Mouse (Mus musculus) ES-Bruce4 (cell line): ENCODE data around the gene BC067074. TPM values are rescaled to one million over a fixed set of nuclear protein-coding genes. Genes with fewer than 3 reads are reported as not detected.

Source experiments
- H3K27ac ChIP-seq: 2 replicates; pipeline ENCODE4 v1.5.1; 2012; ENCODE audit warnings: low read length, inconsistent platforms; ENCODE audit not compliant: insufficient read depth
- H3K27me3 ChIP-seq: 2 replicates; pipeline ENCODE4 v1.6.1; 2012; ENCODE audit warnings: mild to moderate bottlenecking, low read length, inconsistent platforms; ENCODE audit not compliant: control insufficient read depth, poor library complexity, insufficient read depth, severe bottlenecking
- H3K36me3 ChIP-seq: 2 replicates; pipeline ENCODE4 v1.6.1; 2012; ENCODE audit warnings: inconsistent platforms, mild to moderate bottlenecking, low read length, moderate library complexity; ENCODE audit not compliant: control insufficient read depth, poor library complexity, insufficient read depth, severe bottlenecking
- H3K4me1 ChIP-seq: one replicate; pipeline ENCODE4 v1.8.1; 2011; ENCODE audit warnings: low read length; ENCODE audit not compliant: control insufficient read depth, insufficient read depth
- H3K4me3 ChIP-seq: 2 replicates; pipeline ENCODE4 v1.5.1; 2011; ENCODE audit warnings: low read depth, mild to moderate bottlenecking, low read length
- H3K9ac ChIP-seq: 2 replicates; pipeline ENCODE4 v1.6.1; 2012; ENCODE audit warnings: low read depth, mild to moderate bottlenecking, inconsistent platforms; ENCODE audit not compliant: poor library complexity, severe bottlenecking
- H3K9me3 ChIP-seq: replicated peaks from 2 replicates; pipeline ENCODE4 v1.6.1; 2012; ENCODE audit warnings: mild to moderate bottlenecking, low read length, inconsistent platforms; ENCODE audit not compliant: control insufficient read depth, poor library complexity, insufficient read depth, severe bottlenecking
- CTCF ChIP-seq: IDR thresholded peaks from one replicate; pipeline ENCODE4 v1.8.1; 2011; ENCODE audit warnings: low read depth, low read length
- EP300 ChIP-seq: IDR thresholded peaks from 2 replicates; pipeline ENCODE4 v1.6.1; 2011; ENCODE audit warnings: low read depth, low read length; ENCODE audit not compliant: insufficient read depth
- POLR2A ChIP-seq: IDR thresholded peaks from one replicate; pipeline ENCODE4 v1.8.1; 2011; ENCODE audit warnings: low read length; ENCODE audit not compliant: insufficient read depth
- polyA plus RNA-seq: library from polyadenylated mRNA; stranded (reverse); fragments of >200 nt; gene quantifications from 2 replicates; pipeline ENCODE4 v1.2.4, GENCODE M21; 2011; ENCODE audit warnings: low read depth; ENCODE audit not compliant: missing spikeins, insufficient read depth, insufficient read length

The BC067074 gene
- polyA plus RNA-seq, 1 experiment = 12.5 TPM

DNA sequence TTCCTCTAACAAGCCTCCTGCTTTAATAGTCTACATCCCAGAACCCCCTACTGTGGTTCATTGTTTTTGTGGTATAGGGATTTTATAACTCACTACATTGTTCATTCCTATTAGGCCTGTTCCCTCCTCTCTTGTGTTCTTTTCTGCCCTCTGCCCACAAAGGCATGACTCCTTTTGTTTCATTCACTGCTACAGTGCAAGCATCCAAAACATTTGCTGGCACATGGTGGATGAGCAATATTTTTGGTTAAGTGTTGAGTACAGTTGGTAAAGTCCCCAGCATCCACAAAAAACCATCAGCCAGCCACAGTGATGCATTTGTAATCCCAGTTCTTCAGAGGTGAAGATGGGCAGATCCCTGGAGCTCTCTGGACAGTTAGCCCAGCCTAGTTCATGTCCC, 48.2 kb downstream of the BC067074 start:
- H3K27me3 ChIP-seq = no peaks in the 10 kb centered on the region
- no peaks in the 10 kb centered on the region for H3K36me3 ChIP-seq
- no peak overlapping the region for H3K27ac ChIP-seq
- H3K4me3 ChIP-seq = no peak overlapping the region
- no peak overlapping the region for H3K9ac ChIP-seq
- peaks cover 4% of the 10 kb centered on the region for H3K4me1 ChIP-seq
- no peaks in the 10 kb centered on the region for H3K9me3 ChIP-seq
- TF ChIP-seq CTCF (no peak), EP300 (no peak), POLR2A (no peak)

DNA sequence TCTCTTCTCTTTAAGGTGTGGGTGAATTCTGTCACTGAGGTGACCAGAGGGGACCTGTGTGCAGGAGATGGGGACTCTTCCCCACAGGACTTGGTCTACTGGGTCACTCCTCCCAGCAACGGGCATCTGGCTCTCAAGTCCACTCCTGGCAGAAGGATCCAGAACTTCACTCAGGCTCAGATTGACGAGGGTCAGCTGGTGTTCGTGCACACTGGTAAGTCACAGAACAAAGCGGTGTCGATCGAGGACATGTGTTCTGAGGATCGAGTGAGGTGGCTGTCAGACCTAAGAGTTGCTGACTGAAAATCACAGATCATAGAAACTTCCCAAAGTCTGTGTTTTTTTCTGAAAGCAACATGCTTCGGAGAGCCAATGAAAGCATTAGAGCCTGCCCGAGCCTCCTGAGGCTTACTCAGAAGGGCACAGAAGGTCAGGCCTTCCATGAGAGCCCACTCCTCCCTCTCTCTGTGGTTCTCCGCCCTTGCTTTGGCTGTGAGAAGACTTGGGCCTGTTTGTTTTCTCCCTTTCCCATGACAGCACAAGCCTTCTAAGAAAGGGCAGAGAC, 49.5 kb downstream of the BC067074 start:
- H3K4me3 ChIP-seq = no peak overlapping the region
- no peaks in the 10 kb centered on the region for H3K36me3 ChIP-seq
- no peaks in the 10 kb centered on the region for H3K27me3 ChIP-seq
- no peak overlapping the region for H3K9ac ChIP-seq
- H3K4me1 ChIP-seq = no peaks in the 10 kb centered on the region
- H3K9me3 ChIP-seq = no peaks in the 10 kb centered on the region
- H3K27ac ChIP-seq = no peak overlapping the region
- TF ChIP-seq POLR2A (no peak), CTCF (no peak), EP300 (no peak)

DNA sequence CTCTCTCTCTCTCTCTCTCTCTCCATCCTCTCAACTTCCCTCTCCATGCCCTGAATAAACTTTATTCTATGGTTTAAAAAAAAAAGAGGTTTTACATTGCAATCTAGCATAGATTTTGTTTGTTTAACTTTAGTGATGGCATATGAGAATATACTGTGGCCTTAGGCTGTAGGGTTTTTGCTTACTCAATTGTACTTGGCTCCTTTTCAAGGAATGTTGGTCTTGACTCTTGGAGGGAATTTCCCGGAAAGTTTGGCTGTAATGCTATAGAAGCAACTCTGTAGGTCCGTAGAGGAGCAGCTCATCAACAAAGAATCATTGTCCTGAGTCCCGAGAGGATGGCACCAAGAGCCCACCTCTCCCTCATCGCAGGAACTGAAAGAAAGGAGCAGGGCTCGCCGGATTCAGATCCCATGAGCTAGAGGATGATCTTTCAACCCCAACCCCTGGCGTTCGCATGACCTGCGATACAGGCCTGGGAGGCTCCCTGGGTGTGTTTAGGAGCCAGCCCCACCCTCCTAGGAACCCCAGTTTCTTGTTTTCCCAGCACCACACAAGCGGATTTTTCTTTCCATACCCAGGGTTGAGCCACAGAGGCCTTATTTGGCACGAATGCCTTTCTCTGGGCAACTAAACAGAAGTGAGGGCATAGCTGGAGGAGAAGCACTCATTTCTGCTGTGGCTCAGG, 57.9 kb downstream of the BC067074 start:
- H3K27ac ChIP-seq = no peak overlapping the region
- TF ChIP-seq POLR2A (no peak), EP300 (no peak), CTCF (no peak)
- no peak overlapping the region for H3K9ac ChIP-seq
- H3K27me3 ChIP-seq = no peaks in the 10 kb centered on the region
- H3K9me3 ChIP-seq = no peaks in the 10 kb centered on the region
- peaks cover 5% of the 10 kb centered on the region; the same call in 1 of the 2 replicates for H3K36me3 ChIP-seq
- H3K4me3 ChIP-seq = no peak overlapping the region
- H3K4me1 ChIP-seq = no peaks in the 10 kb centered on the region

DNA sequence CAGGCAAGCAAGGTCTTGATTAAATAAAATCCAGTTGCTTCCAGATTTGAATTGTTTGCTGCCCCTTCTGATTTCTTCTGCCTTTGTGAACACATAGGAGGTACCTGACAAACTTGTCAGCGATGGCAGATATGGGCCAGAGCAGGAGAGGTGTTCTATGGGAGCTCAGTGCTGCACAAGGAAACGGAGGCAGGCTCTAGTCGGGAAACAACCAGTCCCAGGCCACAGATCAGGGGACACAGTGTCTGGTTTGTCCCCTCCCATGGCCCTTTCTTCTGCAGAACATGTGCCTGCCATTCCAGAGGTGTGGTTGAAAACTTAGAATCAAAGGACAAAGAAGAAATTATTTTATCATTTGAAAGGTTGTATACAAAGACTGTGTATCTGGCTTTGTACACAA, 60.6 kb downstream of the BC067074 start:
- Histone ChIP-seq H3K9ac (no peak overlapping the region), H3K9me3 (no peaks in the 10 kb centered on the region), H3K36me3 (peaks cover 5% of the 10 kb centered on the region; the same call in 1 of the 2 replicates), H3K27ac (no peak overlapping the region), H3K4me3 (no peak overlapping the region), H3K4me1 (no peaks in the 10 kb centered on the region), H3K27me3 (no peaks in the 10 kb centered on the region)
- TF ChIP-seq CTCF (no peak), EP300 (no peak), POLR2A (no peak)

DNA sequence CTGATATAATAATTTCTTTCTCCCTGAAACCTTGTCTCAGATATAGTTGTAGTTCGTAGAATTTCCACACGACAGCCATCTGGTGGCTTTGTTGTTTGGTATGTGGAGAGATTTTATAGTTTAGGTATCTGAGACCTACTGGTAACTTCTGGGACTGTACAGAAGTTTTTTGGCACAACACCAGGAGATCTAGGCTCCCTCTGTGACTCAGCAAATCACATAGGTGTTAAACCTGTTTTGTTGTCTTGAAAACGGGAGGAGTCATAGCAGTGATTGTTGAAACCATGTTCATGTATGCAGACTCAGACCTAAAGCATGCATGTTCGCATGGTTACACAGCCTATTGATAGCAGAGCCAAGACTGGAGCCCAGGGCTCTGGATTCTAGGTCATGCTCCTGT, 61.0 kb downstream of the BC067074 start:
- no peak overlapping the region for H3K27ac ChIP-seq
- no peak overlapping the region for H3K9ac ChIP-seq
- peaks cover 5% of the 10 kb centered on the region; the same call in 1 of the 2 replicates for H3K36me3 ChIP-seq
- no peaks in the 10 kb centered on the region for H3K4me1 ChIP-seq
- H3K27me3 ChIP-seq = no peaks in the 10 kb centered on the region
- TF ChIP-seq CTCF (no peak), EP300 (no peak), POLR2A (no peak)
- no peaks in the 10 kb centered on the region for H3K9me3 ChIP-seq
- no peak overlapping the region for H3K4me3 ChIP-seq

DNA sequence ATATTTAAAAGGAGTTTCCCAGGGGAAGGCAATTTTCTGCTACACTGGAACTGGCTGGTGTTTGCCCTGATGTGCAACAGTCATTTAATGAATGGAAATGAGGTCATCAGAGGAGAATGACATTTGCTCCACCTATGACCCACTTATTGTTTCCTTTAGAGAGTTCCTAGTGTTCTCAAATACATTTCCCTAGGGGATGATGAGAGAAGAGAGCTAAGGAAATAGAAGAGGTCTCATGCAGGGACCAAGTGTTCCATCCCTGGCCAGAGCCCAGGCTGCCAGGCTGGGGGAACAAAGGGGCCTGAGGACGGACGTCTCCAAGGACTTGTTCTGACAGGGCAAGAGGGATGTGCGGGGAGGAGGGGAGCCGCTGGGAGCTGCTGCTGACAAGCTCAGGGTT, 62.1 kb downstream of the BC067074 start:
- no peaks in the 10 kb centered on the region for H3K4me1 ChIP-seq

More for the DNA sequence above, 62.1 kb downstream of the BC067074 start:
- no peaks in the 10 kb centered on the region for H3K9me3 ChIP-seq
- H3K27me3 ChIP-seq = no peaks in the 10 kb centered on the region
- no peak overlapping the region for H3K9ac ChIP-seq
- peaks cover 5% of the 10 kb centered on the region; the same call in 1 of the 2 replicates for H3K36me3 ChIP-seq
- no peak overlapping the region for H3K27ac ChIP-seq
- TF ChIP-seq CTCF (no peak), EP300 (no peak), POLR2A (no peak)
- no peak overlapping the region for H3K4me3 ChIP-seq
